Mouse (Mus musculus): Measurements from ENCODE around the gene Nsun6.

- TF ChIP-seq CTCF (IDR thresholded peaks at IDR 0.05; ENCODE audit: low read depth) (no peak), EP300 (IDR thresholded peaks at IDR 0.05; ENCODE audit: low read depth) (no peak)
These were observed 9.8 kb upstream of the Nsun6 start for GRCm38 (mm10) chr2:15064380-15065269.
